Mouse (Mus musculus) ES-Bruce4 (cell line): ENCODE measurements at regions not wholly inside any gene's neighbourhood (a gene's known extent, or its start where the extent isn't known, plus 50 kb on each side); places are given as distances from the start of the nearest gene placed in this dataset.

Experiments
- CTCF ChIP-seq: IDR thresholded peaks from one replicate; pipeline ENCODE4 v1.8.1; 2011; ENCODE audit warnings: low read depth, low read length
- EP300 ChIP-seq: IDR thresholded peaks from 2 replicates; pipeline ENCODE4 v1.6.1; 2011; ENCODE audit warnings: low read depth, low read length; ENCODE audit not compliant: insufficient read depth

DNA sequence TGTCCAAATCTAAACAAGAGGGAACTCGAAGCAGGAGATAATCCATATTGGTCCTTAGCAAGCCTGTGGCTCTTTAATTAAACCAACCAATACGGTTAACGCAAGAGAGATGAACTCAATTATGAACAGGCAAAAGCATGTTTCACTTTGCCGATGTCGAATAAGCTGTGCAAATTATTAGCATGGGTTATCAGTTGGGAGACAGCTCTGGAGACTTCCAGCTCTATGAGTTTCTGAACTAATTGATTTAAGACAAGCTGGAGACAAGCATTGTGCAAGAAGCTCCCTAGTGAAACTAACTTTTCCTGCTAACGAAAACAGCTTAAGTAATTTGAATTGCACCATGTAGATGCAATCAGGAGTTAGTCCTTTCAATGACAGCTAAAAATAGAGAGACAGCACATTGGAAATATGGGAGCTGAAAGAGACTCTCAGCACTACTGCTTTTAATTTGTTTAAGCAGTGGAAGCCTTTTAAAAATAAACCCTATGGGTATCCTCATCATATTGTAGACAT is 78.8 kb upstream of the Gm47985 start:
- TF ChIP-seq CTCF: no peak
- TF ChIP-seq EP300: no peak
